Mouse (Mus musculus): ENCODE measurements around the gene Olfr918.

Olfr918 gene

GRCm38 (mm10) chr9:38674501-38674900 is at the start of gene Olfr918:
Gene Olfr918, minus strand, starts transcription at chr9:38674601.
- no peak for DNase-seq

- DNase-seq: no peak
These were observed 49.6 kb upstream of the Olfr918 start for GRCm38 (mm10) chr9:38724044-38724443.

- no peak for DNase-seq
These were observed 44.6 kb upstream of the Olfr918 start for GRCm38 (mm10) chr9:38718927-38719441.

- DNase-seq: no peak
These were observed 43.7 kb upstream of the Olfr918 start, which contains the start of gene Vwa5a for GRCm38 (mm10) chr9:38718102-38718501. Gene Vwa5a, plus strand, starts transcription at chr9:38718268.

GRCm38 (mm10) chr9:38672887-38673286 is 1.5 kb downstream of the Olfr918 start:
- no peak for DNase-seq

GRCm38 (mm10) chr9:38665742-38666141 is 8.7 kb downstream of the Olfr918 start, which contains the start of gene Olfr917:
Gene Olfr917, minus strand, starts transcription at chr9:38665842.
- DNase-seq: no peak

GRCm38 (mm10) chr9:38659775-38660174 is 14.6 kb downstream of the Olfr918 start, which contains the start of gene Olfr916:
Gene Olfr916, minus strand, starts transcription at chr9:38659875.
- no peak for DNase-seq

- DNase-seq: no peak
These were observed 42.0 kb downstream of the Olfr918 start for GRCm38 (mm10) chr9:38632406-38632805.
